Mouse (Mus musculus) spleen, embryonic (tissue): ENCODE data around the gene Luc7l2.

ENCODE experiments used
- CTCF ChIA-PET: fragments of 350-600 bp; sonication (Branson Sonifier 250); formaldehyde crosslinking; loops from one replicate; lab custom pipeline; 2022; lab: Charles Lee

The Luc7l2 gene

GRCm38 (mm10) chr6:38642593-38642992 lies 91.5 kb downstream of the Luc7l2 start:
- CTCF ChIA-PET = interaction anchor here (0.7 kb wide), 1 partner anchor 22 kb away, joined by 3 read pairs; no protein-coding TSS in a partner anchor

- CTCF ChIA-PET = interaction anchor here (0.7 kb wide), 1 partner anchor 22 kb away, joined by 3 read pairs; no protein-coding TSS in a partner anchor
Measured at GRCm38 (mm10) chr6:38643039-38643438, 91.9 kb downstream of the Luc7l2 start.

GRCm38 (mm10) chr6:38649545-38649944 lies 98.4 kb downstream of the Luc7l2 start:
- CTCF ChIA-PET = interaction anchor here (0.6 to 0.9 kb wide), 3 partner anchors 94 to 140 kb away, joined by 3 to 4 read pairs (median 3); no protein-coding TSS in a partner anchor

GRCm38 (mm10) chr6:38650263-38650937 lies 99.3 kb downstream of the Luc7l2 start:
- CTCF ChIA-PET = interaction anchor here (0.6 kb wide), 3 partner anchors 117 to 395 kb away, joined by 3 read pairs; no protein-coding TSS in a partner anchor
